Mouse (Mus musculus): ENCODE results near the gene Cdr2l. TPM values are rescaled to one million over a fixed set of nuclear protein-coding genes. Genes with fewer than 3 reads are reported as not detected.

The Cdr2l gene
- polyA plus RNA-seq, 2 experiments = 1.0 to 1.5 TPM

- no peak overlapping the region for H3K27ac ChIP-seq
- H3K36me3 ChIP-seq (replicated peaks; ENCODE audit: control insufficient read depth, insufficient read depth, low read depth) = no peaks in the 10 kb centered on the region
- no peak overlapping the region for H3K9ac ChIP-seq (replicated peaks)
- peaks cover 0 to 7% of the 10 kb centered on the region in 2 experiments; a peak in 2 of 4 replicates for H3K4me1 ChIP-seq (replicated peaks; ENCODE audit: control insufficient read depth in 2 of 2, insufficient read depth in 2 of 2, low read length in 1 of 2)
- no peak overlapping the region for H3K4me2 ChIP-seq (ENCODE audit: low read depth)
- TF ChIP-seq EP300 (IDR thresholded peaks at IDR 0.05; ENCODE audit: low read depth) (no peak), CTCF (IDR thresholded peaks at IDR 0.05; ENCODE audit: low read depth) (no peak)
- no peaks in the 10 kb centered on the region; the same call in 1 of the 2 replicates for H3K9me3 ChIP-seq (ENCODE audit: control insufficient read depth, low read length)
- H3K4me3 ChIP-seq (ENCODE audit: insufficient read depth in 1 of 2, low read depth in 2 of 2, low read length in 2 of 2) = no peak overlapping the region
- H3K27me3 ChIP-seq (ENCODE audit: control insufficient read depth, insufficient read depth, low read length) = peaks cover 13% of the 10 kb centered on the region
- ATAC-seq (ENCODE audit: insufficient read depth) (no peak), DNase-seq (ENCODE audit: low read depth in 3 of 3, low spot score in 3 of 3) (no peak)
- 57% methylated on average over 5 of the region's 5 CpGs for WGBS (ENCODE audit: insufficient replicate concordance)
Measured at GRCm38 (mm10) chr11:115437571-115438122, 55.9 kb downstream of the Cdr2l start.

GRCm38 (mm10) chr11:115439326-115439725, 57.6 kb downstream of the Cdr2l start:
- Histone ChIP-seq H3K27me3 (ENCODE audit: control insufficient read depth, insufficient read depth, low read length) (peaks cover 13% of the 10 kb centered on the region), H3K9me3 (ENCODE audit: control insufficient read depth, low read length) (no peaks in the 10 kb centered on the region; the same call in 1 of the 2 replicates), H3K9ac (replicated peaks) (no peak overlapping the region), H3K36me3 (replicated peaks; ENCODE audit: control insufficient read depth, insufficient read depth, low read depth) (no peaks in the 10 kb centered on the region), H3K4me3 (ENCODE audit: insufficient read depth in 1 of 2, low read depth in 2 of 2, low read length in 2 of 2) (no peak overlapping the region), H3K4me1 (replicated peaks; ENCODE audit: control insufficient read depth in 2 of 2, insufficient read depth in 2 of 2, low read length in 1 of 2) (peaks cover 0 to 7% of the 10 kb centered on the region in 2 experiments; a peak in 2 of 4 replicates), H3K4me2 (ENCODE audit: low read depth) (no peak overlapping the region), H3K27ac (no peak overlapping the region)
- 57% methylated on average over 3 of the region's 3 CpGs for whole genome bisulfite sequencing (ENCODE audit: insufficient replicate concordance)
- ATAC-seq (ENCODE audit: insufficient read depth) (no peak), DNase-seq (ENCODE audit: low read depth in 3 of 3, low spot score in 3 of 3) (no peak)
- TF ChIP-seq EP300 (IDR thresholded peaks at IDR 0.05; ENCODE audit: low read depth) (no peak), CTCF (IDR thresholded peaks at IDR 0.05; ENCODE audit: low read depth) (no peak)

- Histone ChIP-seq H3K4me2 (ENCODE audit: low read depth) (no peak within 1 kb of the TSS), H3K27ac (no peak within 1 kb of the TSS), H3K9ac (replicated peaks) (no peak within 1 kb of the TSS), H3K9me3 (ENCODE audit: control insufficient read depth, low read length) (no peaks in the 10 kb centered on the region; the same call in 1 of the 2 replicates), H3K27me3 (ENCODE audit: control insufficient read depth, insufficient read depth, low read length) (peaks cover 13% of the 10 kb centered on the region), H3K4me1 (replicated peaks; ENCODE audit: control insufficient read depth in 2 of 2, insufficient read depth in 2 of 2, low read length in 1 of 2) (peaks cover 0 to 7% of the 10 kb centered on the region in 2 experiments; a peak in 2 of 4 replicates), H3K36me3 (replicated peaks; ENCODE audit: control insufficient read depth, insufficient read depth, low read depth) (no peaks in the 10 kb centered on the region), H3K4me3 (ENCODE audit: insufficient read depth in 1 of 2, low read depth in 2 of 2, low read length in 2 of 2) (no peak within 1 kb of the TSS)
- ATAC-seq (ENCODE audit: insufficient read depth) (no peak), DNase-seq (ENCODE audit: low read depth in 3 of 3, low spot score in 3 of 3) (no peak)
- no peak for TF ChIP-seq EP300 (IDR thresholded peaks at IDR 0.05; ENCODE audit: low read depth)
- peak; percentile 54 for TF ChIP-seq CTCF (IDR thresholded peaks at IDR 0.05; ENCODE audit: low read depth)
- 75% methylated on average over 9 of the region's 9 CpGs for WGBS (ENCODE audit: insufficient replicate concordance)
Measured at GRCm38 (mm10) chr11:115439906-115440595, 58.3 kb downstream of the Cdr2l start, which contains the start of gene Trim80. Trim80 (plus strand) TSS chr11:115440545.

- no peak overlapping the region for H3K4me2 ChIP-seq (ENCODE audit: low read depth)
- ATAC-seq (ENCODE audit: insufficient read depth) (no peak), DNase-seq (ENCODE audit: low read depth in 3 of 3, low spot score in 3 of 3) (no peak)
- H3K4me3 ChIP-seq (ENCODE audit: insufficient read depth in 1 of 2, low read depth in 2 of 2, low read length in 2 of 2) = no peak overlapping the region
- no peak for TF ChIP-seq CTCF (IDR thresholded peaks at IDR 0.05; ENCODE audit: low read depth)
- no peak for TF ChIP-seq EP300 (IDR thresholded peaks at IDR 0.05; ENCODE audit: low read depth)
- H3K36me3 ChIP-seq (replicated peaks; ENCODE audit: control insufficient read depth, insufficient read depth, low read depth) = no peaks in the 10 kb centered on the region
- H3K9me3 ChIP-seq (ENCODE audit: control insufficient read depth, low read length) = no peaks in the 10 kb centered on the region; the same call in 1 of the 2 replicates
- no peak overlapping the region for H3K27ac ChIP-seq
- 54% methylated on average over 15 of the region's 15 CpGs for WGBS (ENCODE audit: insufficient replicate concordance)
- H3K4me1 ChIP-seq (replicated peaks; ENCODE audit: control insufficient read depth in 2 of 2, insufficient read depth in 2 of 2, low read length in 1 of 2) = peaks cover 0 to 5% of the 10 kb centered on the region in 2 experiments; a peak in 1 of 4 replicates
- H3K9ac ChIP-seq (replicated peaks) = no peak overlapping the region
- H3K27me3 ChIP-seq (ENCODE audit: control insufficient read depth, insufficient read depth, low read length) = peaks cover under 1% of the 10 kb centered on the region
Measured at GRCm38 (mm10) chr11:115441417-115441816, 59.7 kb downstream of the Cdr2l start.

Other genes starting within 250 kb of the Cdr2l start
- gene Cd300lf, start 247.9 kb upstream of the Cdr2l start, polyA plus RNA-seq (2012; rRNA removed) = 1.5 and 1.6 TPM in 2 replicates
- gene Cd300lf, start 247.9 kb upstream of the Cdr2l start, polyA plus RNA-seq (2014; fragmentation: Nextera tagmentation; extraction: Ambion mirVana) = 0.97 and 1.1 TPM in 2 replicates
- gene Slc9a3r1, start 218.6 kb upstream of the Cdr2l start, polyA plus RNA-seq (2012; rRNA removed) = 37.9 and 41.4 TPM in 2 replicates
- 49.6 and 58.3 TPM in 2 replicates for gene Slc9a3r1, start 218.6 kb upstream of the Cdr2l start, polyA plus RNA-seq (2014; fragmentation: Nextera tagmentation; extraction: Ambion mirVana)
- 1.7 and 2.1 TPM in 2 replicates for gene Tmem104, start 194.4 kb upstream of the Cdr2l start, polyA plus RNA-seq (2012; rRNA removed)
- 4.0 and 4.1 TPM in 2 replicates for gene Tmem104, start 194.4 kb upstream of the Cdr2l start, polyA plus RNA-seq (2014; fragmentation: Nextera tagmentation; extraction: Ambion mirVana)
- gene Nat9, start 194.1 kb upstream of the Cdr2l start, polyA plus RNA-seq (2012; rRNA removed) = 6.0 and 7.7 TPM in 2 replicates
- 8.2 and 8.5 TPM in 2 replicates for gene Nat9, start 194.1 kb upstream of the Cdr2l start, polyA plus RNA-seq (2014; fragmentation: Nextera tagmentation; extraction: Ambion mirVana)
- 0.17 and 0.21 TPM in 2 replicates for gene Grin2c, start 114.7 kb upstream of the Cdr2l start, polyA plus RNA-seq (2012; rRNA removed)
- 0.05 TPM in 1 of 2 replicates, not detected in the other for gene Grin2c, start 114.7 kb upstream of the Cdr2l start, polyA plus RNA-seq (2014; fragmentation: Nextera tagmentation; extraction: Ambion mirVana)
- 11.9 and 13.7 TPM in 2 replicates for gene Fdxr, start 104.9 kb upstream of the Cdr2l start, polyA plus RNA-seq (2012; rRNA removed)
- gene Fdxr, start 104.9 kb upstream of the Cdr2l start, polyA plus RNA-seq (2014; fragmentation: Nextera tagmentation; extraction: Ambion mirVana) = 12.3 and 13.3 TPM in 2 replicates
- gene Fads6, start 84.3 kb upstream of the Cdr2l start, polyA plus RNA-seq (2012; rRNA removed) = 6.6 and 6.7 TPM in 2 replicates
- gene Fads6, start 84.3 kb upstream of the Cdr2l start, polyA plus RNA-seq (2014; fragmentation: Nextera tagmentation; extraction: Ambion mirVana) = 2.8 TPM in 2 replicates
- not detected in 2 replicates for gene Otop2, start 74.8 kb upstream of the Cdr2l start, polyA plus RNA-seq (2012; rRNA removed)
- gene Otop2, start 74.8 kb upstream of the Cdr2l start, polyA plus RNA-seq (2014; fragmentation: Nextera tagmentation; extraction: Ambion mirVana) = not detected in 2 replicates
- 0.04 and 0.06 TPM in 2 replicates for gene Ush1g, start 59.9 kb upstream of the Cdr2l start, polyA plus RNA-seq (2012; rRNA removed)
- gene Ush1g, start 59.9 kb upstream of the Cdr2l start, polyA plus RNA-seq (2014; fragmentation: Nextera tagmentation; extraction: Ambion mirVana) = 0.06 and 0.16 TPM in 2 replicates
- gene Otop3, start 47.2 kb upstream of the Cdr2l start, polyA plus RNA-seq (2012; rRNA removed) = not detected in 2 replicates
- not detected in 2 replicates for gene Otop3, start 47.2 kb upstream of the Cdr2l start, polyA plus RNA-seq (2014; fragmentation: Nextera tagmentation; extraction: Ambion mirVana)
- gene Hid1, start 14.2 kb upstream of the Cdr2l start, polyA plus RNA-seq (2012; rRNA removed) = 0.54 and 0.59 TPM in 2 replicates
- 0.50 and 0.86 TPM in 2 replicates for gene Hid1, start 14.2 kb upstream of the Cdr2l start, polyA plus RNA-seq (2014; fragmentation: Nextera tagmentation; extraction: Ambion mirVana)
- 37.8 and 49.2 TPM in 2 replicates for gene Mrpl58, start 21.8 kb downstream of the Cdr2l start, polyA plus RNA-seq (2012; rRNA removed)
- 86.5 and 90.7 TPM in 2 replicates for gene Mrpl58, start 21.8 kb downstream of the Cdr2l start, polyA plus RNA-seq (2014; fragmentation: Nextera tagmentation; extraction: Ambion mirVana)
- gene Atp5h, start 38.0 kb downstream of the Cdr2l start, polyA plus RNA-seq (2012; rRNA removed) = 212 and 334 TPM in 2 replicates
- 616 and 620 TPM in 2 replicates for gene Atp5h, start 38.0 kb downstream of the Cdr2l start, polyA plus RNA-seq (2014; fragmentation: Nextera tagmentation; extraction: Ambion mirVana)
- 5.3 and 5.8 TPM in 2 replicates for gene Kctd2, start 38.2 kb downstream of the Cdr2l start, polyA plus RNA-seq (2012; rRNA removed)
- 5.2 and 5.6 TPM in 2 replicates for gene Kctd2, start 38.2 kb downstream of the Cdr2l start, polyA plus RNA-seq (2014; fragmentation: Nextera tagmentation; extraction: Ambion mirVana)
- gene Trim80, start 58.6 kb downstream of the Cdr2l start, polyA plus RNA-seq (2012; rRNA removed) = 0.07 and 0.10 TPM in 2 replicates
- 0.06 and 0.13 TPM in 2 replicates for gene Trim80, start 58.6 kb downstream of the Cdr2l start, polyA plus RNA-seq (2014; fragmentation: Nextera tagmentation; extraction: Ambion mirVana)
- 0.02 TPM in 2 replicates for gene Slc16a5, start 80.6 kb downstream of the Cdr2l start, polyA plus RNA-seq (2012; rRNA removed)
- 0.05 TPM in 1 of 2 replicates, not detected in the other for gene Slc16a5, start 80.6 kb downstream of the Cdr2l start, polyA plus RNA-seq (2014; fragmentation: Nextera tagmentation; extraction: Ambion mirVana)
- 2.1 and 2.2 TPM in 2 replicates for gene Armc7, start 93.8 kb downstream of the Cdr2l start, polyA plus RNA-seq (2012; rRNA removed)
- gene Armc7, start 93.8 kb downstream of the Cdr2l start, polyA plus RNA-seq (2014; fragmentation: Nextera tagmentation; extraction: Ambion mirVana) = 2.0 and 2.2 TPM in 2 replicates
- gene Nt5c, start 109.9 kb downstream of the Cdr2l start, polyA plus RNA-seq (2012; rRNA removed) = 27.8 and 31.9 TPM in 2 replicates
- 50.7 and 50.9 TPM in 2 replicates for gene Nt5c, start 109.9 kb downstream of the Cdr2l start, polyA plus RNA-seq (2014; fragmentation: Nextera tagmentation; extraction: Ambion mirVana)
- gene Jpt1, start 132.5 kb downstream of the Cdr2l start, polyA plus RNA-seq (2012; rRNA removed) = 138 and 151 TPM in 2 replicates
- gene Jpt1, start 132.5 kb downstream of the Cdr2l start, polyA plus RNA-seq (2014; fragmentation: Nextera tagmentation; extraction: Ambion mirVana) = 233 and 256 TPM in 2 replicates
- gene Sumo2, start 154.4 kb downstream of the Cdr2l start, polyA plus RNA-seq (2012; rRNA removed) = 161 and 198 TPM in 2 replicates
- 393 and 406 TPM in 2 replicates for gene Sumo2, start 154.4 kb downstream of the Cdr2l start, polyA plus RNA-seq (2014; fragmentation: Nextera tagmentation; extraction: Ambion mirVana)
- 96.0 and 109 TPM in 2 replicates for gene Nup85, start 182.5 kb downstream of the Cdr2l start, polyA plus RNA-seq (2012; rRNA removed)
- 118 and 125 TPM in 2 replicates for gene Nup85, start 182.5 kb downstream of the Cdr2l start, polyA plus RNA-seq (2014; fragmentation: Nextera tagmentation; extraction: Ambion mirVana)
- 16.2 and 24.1 TPM in 2 replicates for gene Mrps7, start 222.0 kb downstream of the Cdr2l start, polyA plus RNA-seq (2012; rRNA removed)
- 52.6 and 53.3 TPM in 2 replicates for gene Mrps7, start 222.0 kb downstream of the Cdr2l start, polyA plus RNA-seq (2014; fragmentation: Nextera tagmentation; extraction: Ambion mirVana)
- 9.2 and 17.2 TPM in 2 replicates for gene Gga3, start 222.1 kb downstream of the Cdr2l start, polyA plus RNA-seq (2012; rRNA removed)
- gene Gga3, start 222.1 kb downstream of the Cdr2l start, polyA plus RNA-seq (2014; fragmentation: Nextera tagmentation; extraction: Ambion mirVana) = 6.4 and 7.2 TPM in 2 replicates
- 21.1 and 25.6 TPM in 2 replicates for gene Mif4gd, start 231.1 kb downstream of the Cdr2l start, polyA plus RNA-seq (2012; rRNA removed)
- 24.3 and 25.6 TPM in 2 replicates for gene Mif4gd, start 231.1 kb downstream of the Cdr2l start, polyA plus RNA-seq (2014; fragmentation: Nextera tagmentation; extraction: Ambion mirVana)
- 7.4 and 10.5 TPM in 2 replicates for gene Slc25a19, start 246.4 kb downstream of the Cdr2l start, polyA plus RNA-seq (2012; rRNA removed)
- gene Slc25a19, start 246.4 kb downstream of the Cdr2l start, polyA plus RNA-seq (2014; fragmentation: Nextera tagmentation; extraction: Ambion mirVana) = 8.5 and 9.4 TPM in 2 replicates

Data from liver, embryonic 14.5 days (tissue).